Mouse (Mus musculus) C2C12 (cell line): ENCODE results near the gene Lrch1. TPM values are rescaled to one million over a fixed set of nuclear protein-coding genes. Genes with fewer than 3 reads are reported as not detected.

Experiments used
- H3K27me3 ChIP-seq: one replicate; pipeline ENCODE4 v1.6.1; 2011; ENCODE audit not compliant: control insufficient read depth, insufficient read depth, insufficient read length
- H3K36me3 ChIP-seq: one replicate; pipeline ENCODE4 v1.6.1; 2011; ENCODE audit not compliant: control insufficient read depth, insufficient read depth
- H3K4me3 ChIP-seq: one replicate; pipeline ENCODE4 v1.5.1; 2011; ENCODE audit warnings: mild to moderate bottlenecking, control low read depth; ENCODE audit not compliant: poor library complexity, insufficient read depth, severe bottlenecking
- H3K79me2 ChIP-seq: one replicate; pipeline ENCODE4 v1.6.1; 2011; ENCODE audit not compliant: control insufficient read depth, insufficient read depth
- H3K79me3 ChIP-seq: one replicate; pipeline ENCODE4 v1.6.1; 2011; ENCODE audit warnings: low read depth, control low read depth
- H3ac ChIP-seq: one replicate; pipeline ENCODE3; 2011; ENCODE audit warnings: low read depth; ENCODE audit not compliant: control insufficient read depth, insufficient read length
- CEBPB ChIP-seq: IDR thresholded peaks from one replicate; pipeline ENCODE4 v1.6.1; 2011; ENCODE audit warnings: low read depth, mild to moderate bottlenecking, control low read depth, moderate library complexity
- CTCF ChIP-seq: IDR thresholded peaks from one replicate; pipeline ENCODE4 v1.5.1; 2011; ENCODE audit not compliant: control insufficient read depth, insufficient read depth, insufficient read length
- FOSL1 ChIP-seq: IDR thresholded peaks from one replicate; pipeline ENCODE4 v1.8.0; 2011; ENCODE audit warnings: mild to moderate bottlenecking, low read length; ENCODE audit not compliant: poor library complexity, insufficient read depth, severe bottlenecking
- MAX ChIP-seq: IDR thresholded peaks from one replicate; pipeline ENCODE4 v1.6.1; 2011; ENCODE audit warnings: mild to moderate bottlenecking, control low read depth
- MYOD1 ChIP-seq: IDR thresholded peaks from one replicate; pipeline ENCODE4 v1.6.1; 2011; ENCODE audit warnings: low read depth; ENCODE audit not compliant: control insufficient read depth, insufficient read length
- MYOG ChIP-seq: IDR thresholded peaks from one replicate; pipeline ENCODE4 v1.6.1; 2011; ENCODE audit not compliant: control insufficient read depth, insufficient read length; ENCODE audit errors: extremely low read depth
- USF1 ChIP-seq: IDR thresholded peaks from one replicate; pipeline ENCODE4 v1.6.1; 2011; ENCODE audit warnings: low read depth, mild to moderate bottlenecking, control low read depth, moderate library complexity
- polyA plus RNA-seq: library from polyadenylated mRNA; unstranded; fragments of >200 nt; fragmentation: generic; extraction: Trizol; gene quantifications from one replicate; pipeline ENCODE4 v1.2.1, GENCODE M21; 2012; ENCODE audit warnings: missing spikeins

Gene Lrch1
- polyA plus RNA-seq, 1 experiment, result 5.0 TPM

- no peak overlapping the region for H3ac ChIP-seq
- H3K27me3 ChIP-seq, result no peaks in the 10 kb centered on the region
- H3K79me2 ChIP-seq, result no peaks in the 10 kb centered on the region
- no peak for TF ChIP-seq FOSL1
- TF ChIP-seq MYOG, result no peak
- no peak for TF ChIP-seq MYOD1
- no peak for TF ChIP-seq USF1
- no peak for TF ChIP-seq MAX
- no peak for TF ChIP-seq CEBPB
- TF ChIP-seq CTCF, result no peak
- H3K79me3 ChIP-seq, result no peaks in the 10 kb centered on the region
- no peaks in the 10 kb centered on the region for H3K36me3 ChIP-seq
- H3K4me3 ChIP-seq, result no peak overlapping the region
Observed at GRCm38 (mm10) chr14:74865738-74866137, 81.9 kb downstream of the Lrch1 start.

DNA sequence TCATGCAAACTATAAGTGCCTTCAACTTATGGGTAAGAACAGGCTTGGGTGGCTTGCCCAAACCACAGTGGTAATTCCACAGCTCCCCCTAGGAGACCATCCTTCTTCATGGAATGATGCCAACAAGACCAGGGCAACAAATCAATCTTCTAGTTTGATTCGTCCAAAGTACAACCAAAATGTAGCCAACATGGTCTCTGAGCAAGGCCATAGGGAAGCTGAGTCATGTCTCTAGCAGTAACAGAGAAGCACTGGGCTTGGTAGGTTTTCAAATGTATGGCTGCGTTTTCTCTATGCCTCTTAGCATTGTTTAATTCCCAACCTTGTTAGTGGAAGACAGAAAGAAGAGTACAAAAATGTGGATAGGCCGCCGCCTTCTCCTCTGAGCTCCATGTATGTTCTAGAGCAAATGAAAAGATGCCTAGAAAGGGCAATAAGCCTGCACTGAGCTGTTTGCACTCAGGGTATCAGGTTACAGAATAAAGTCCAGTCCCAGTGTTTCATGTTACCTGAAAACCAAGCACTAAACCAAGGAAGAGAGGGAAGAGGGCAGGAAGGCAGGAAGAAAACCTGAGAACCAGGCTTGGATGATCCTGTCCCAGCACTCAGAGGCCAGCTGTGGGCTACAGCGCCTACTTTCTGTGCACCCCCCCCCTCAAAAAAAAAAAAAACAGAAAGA is 82.7 kb downstream of the Lrch1 start:
- no peaks in the 10 kb centered on the region for H3K79me3 ChIP-seq
- no peak overlapping the region for H3K4me3 ChIP-seq
- no peaks in the 10 kb centered on the region for H3K36me3 ChIP-seq
- no peaks in the 10 kb centered on the region for H3K79me2 ChIP-seq
- no peaks in the 10 kb centered on the region for H3K27me3 ChIP-seq
- no peak overlapping the region for H3ac ChIP-seq
- no peak for TF ChIP-seq USF1
- no peak for TF ChIP-seq MAX
- no peak for TF ChIP-seq CEBPB
- no peak for TF ChIP-seq MYOD1
- TF ChIP-seq CTCF, result no peak
- no peak for TF ChIP-seq FOSL1
- TF ChIP-seq MYOG, result no peak

- H3ac ChIP-seq, result no peak overlapping the region
- H3K79me3 ChIP-seq, result no peaks in the 10 kb centered on the region
- TF ChIP-seq MAX (no peak), USF1 (no peak), MYOD1 (no peak), CTCF (no peak), FOSL1 (no peak), MYOG (no peak), CEBPB (no peak)
- H3K36me3 ChIP-seq, result no peaks in the 10 kb centered on the region
- no peaks in the 10 kb centered on the region for H3K27me3 ChIP-seq
- H3K4me3 ChIP-seq, result no peak overlapping the region
- no peaks in the 10 kb centered on the region for H3K79me2 ChIP-seq
Observed at GRCm38 (mm10) chr14:74861456-74861855, 86.2 kb downstream of the Lrch1 start.

DNA sequence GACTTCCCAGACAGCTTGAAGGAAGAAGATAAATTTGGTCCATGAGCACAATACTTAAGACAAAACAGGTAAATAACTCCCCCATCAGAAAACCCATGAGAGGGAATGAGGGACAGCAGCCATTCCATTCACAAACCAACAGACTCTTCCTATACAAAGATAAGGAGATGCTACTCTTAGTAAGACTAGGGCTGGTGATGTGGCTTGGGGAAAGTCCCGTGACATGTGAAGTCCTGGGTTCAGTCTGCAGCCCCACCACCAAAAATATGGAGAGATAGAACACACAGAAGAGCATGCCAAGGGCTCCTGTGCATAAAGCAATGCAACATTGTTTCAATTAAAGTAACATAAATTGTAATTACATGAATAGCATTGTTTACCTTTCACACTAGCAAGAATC is 88.5 kb downstream of the Lrch1 start:
- H3K79me3 ChIP-seq, result no peaks in the 10 kb centered on the region

DNA sequence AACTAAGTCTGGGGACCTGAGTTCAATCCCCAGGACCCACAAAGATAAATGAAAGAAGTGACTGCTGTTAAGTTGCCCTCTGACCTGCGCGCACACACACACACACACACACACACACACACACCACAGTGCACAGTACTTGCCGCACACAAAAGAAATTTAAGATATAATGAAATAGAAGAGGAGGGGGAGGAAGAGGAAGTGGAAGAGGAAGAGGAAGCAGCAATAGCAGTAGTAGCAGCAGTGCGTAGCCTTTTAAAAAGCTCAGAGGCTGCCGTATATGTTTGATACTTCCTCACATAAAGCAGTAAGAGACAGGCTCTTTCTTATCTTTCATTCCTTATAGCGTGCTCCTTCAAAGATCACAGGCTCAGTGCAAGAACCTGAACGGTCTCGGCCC is 92.2 kb downstream of the Lrch1 start:
- TF ChIP-seq MYOD1 (no peak), CTCF (no peak), MYOG (no peak), CEBPB (no peak), MAX (no peak), USF1 (no peak), FOSL1 (no peak)
- Histone ChIP-seq H3K36me3 (no peaks in the 10 kb centered on the region), H3K79me3 (no peaks in the 10 kb centered on the region), H3K27me3 (no peaks in the 10 kb centered on the region), H3K79me2 (no peaks in the 10 kb centered on the region), H3K4me3 (no peak overlapping the region), H3ac (no peak overlapping the region)

More for the DNA sequence above, 88.5 kb downstream of the Lrch1 start:
- H3ac ChIP-seq, result no peak overlapping the region
- no peak for TF ChIP-seq CTCF
- TF ChIP-seq MYOG, result no peak
- no peak for TF ChIP-seq FOSL1
- no peak for TF ChIP-seq MAX
- TF ChIP-seq USF1, result no peak
- TF ChIP-seq MYOD1, result no peak
- no peak for TF ChIP-seq CEBPB
- H3K79me2 ChIP-seq, result no peaks in the 10 kb centered on the region
- no peak overlapping the region for H3K4me3 ChIP-seq
- no peaks in the 10 kb centered on the region for H3K27me3 ChIP-seq
- H3K36me3 ChIP-seq, result no peaks in the 10 kb centered on the region
